Mouse (Mus musculus) kidney, adult 2 months (tissue): ENCODE results near the gene Pdxk.

Experiments
- CTCF ChIP-seq: fragments of 200-500 bp; conservative IDR thresholded peaks from 2 replicates; pipeline ENCODE4 v1.5.1; 2011; ENCODE audit warnings: low read depth, mild to moderate bottlenecking, control low read depth, low read length, moderate library complexity, mixed read lengths; ENCODE audit not compliant: insufficient read depth, insufficient read length
- POLR2A ChIP-seq: fragments of 200-500 bp; IDR thresholded peaks from one replicate; pipeline ENCODE4 v1.6.1; 2011; ENCODE audit warnings: low read depth, low read length, control low read depth

DNA sequence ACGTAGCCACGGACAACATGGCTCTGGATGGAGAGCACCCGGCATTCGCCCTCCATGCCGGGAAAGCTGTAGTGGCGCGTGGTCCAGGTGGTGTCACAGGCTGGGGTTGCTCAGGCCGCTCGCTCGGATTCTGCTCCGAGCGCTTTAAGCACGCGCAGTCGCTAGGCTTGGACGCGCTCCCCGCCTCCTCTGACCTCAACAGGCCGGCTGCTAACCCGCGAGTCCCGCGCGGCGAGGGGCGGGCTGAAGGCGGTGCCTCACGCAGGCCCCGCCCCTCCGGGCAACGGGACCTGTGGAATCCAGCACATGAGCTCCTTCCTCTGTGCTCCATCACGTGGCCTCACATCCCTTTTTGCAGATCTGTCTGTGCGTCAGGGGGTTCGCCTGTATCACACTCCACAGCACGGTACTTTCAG lies at the start of gene Pdxk:
- TF ChIP-seq CTCF (no peak), POLR2A (peak; percentile 87)
